Mouse (Mus musculus) C2C12 (cell line): ENCODE results near the gene Klf12.

Experiments
- CEBPB ChIP-seq: IDR thresholded peaks from one replicate; pipeline ENCODE4 v1.6.1; 2011; ENCODE audit warnings: low read depth, mild to moderate bottlenecking, control low read depth, moderate library complexity
- CTCF ChIP-seq: IDR thresholded peaks from one replicate; pipeline ENCODE4 v1.5.1; 2011; ENCODE audit not compliant: control insufficient read depth, insufficient read depth, insufficient read length
- MYOD1 ChIP-seq: IDR thresholded peaks from one replicate; pipeline ENCODE4 v1.6.1; 2011; ENCODE audit warnings: low read depth; ENCODE audit not compliant: control insufficient read depth, insufficient read length

DNA sequence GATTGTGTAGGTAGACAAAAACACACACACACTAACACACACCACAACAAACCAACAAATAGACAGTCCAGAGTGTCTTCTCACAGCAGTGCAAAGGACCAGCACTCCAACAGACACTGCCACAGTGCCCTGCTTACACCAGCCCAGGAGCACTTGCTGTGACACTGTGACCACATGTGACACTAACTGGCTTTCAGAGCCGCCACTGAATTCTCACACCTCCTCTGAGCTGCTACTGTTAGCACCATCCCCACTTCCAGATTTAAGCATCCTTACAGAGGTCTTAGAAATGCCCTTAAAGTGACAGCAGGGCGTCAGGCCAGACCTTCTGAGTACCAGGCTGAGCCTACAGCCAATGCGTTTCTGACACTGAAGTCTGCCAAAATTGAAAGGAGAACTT, 48.7 kb downstream of the Klf12 start:
- TF ChIP-seq CTCF: no peak
- no peak for TF ChIP-seq MYOD1
- TF ChIP-seq CEBPB: no peak
